Mouse (Mus musculus) ES-E14 (cell line): Measurements from ENCODE around the gene Npc2.

Experiments used
- CHD2 ChIP-seq: IDR thresholded peaks from 2 replicates; pipeline ENCODE4 v1.6.1; 2014; ENCODE audit warnings: mild to moderate bottlenecking, low read depth, low read length, inconsistent platforms
- HCFC1 ChIP-seq: IDR thresholded peaks from 2 replicates; pipeline ENCODE4 v1.6.1; 2012; ENCODE audit warnings: low read length, inconsistent platforms, borderline replicate concordance; ENCODE audit not compliant: insufficient read depth
- MAFK ChIP-seq: IDR thresholded peaks from 2 replicates; pipeline ENCODE4 v1.6.1; 2014; ENCODE audit warnings: mild to moderate bottlenecking, low read depth, low read length, inconsistent platforms; ENCODE audit not compliant: insufficient read depth
- ZC3H11A ChIP-seq: IDR thresholded peaks from 2 replicates; pipeline ENCODE4 v1.6.1; 2012; ENCODE audit warnings: low read depth, mild to moderate bottlenecking, inconsistent platforms, low read length, borderline replicate concordance

- no peak for TF ChIP-seq MAFK
- TF ChIP-seq ZC3H11A = no peak
- TF ChIP-seq HCFC1 = no peak
- TF ChIP-seq CHD2 = no peak
These were observed 28.7 kb upstream of the Npc2 start for GRCm38 (mm10) chr12:84801532-84802110.
